Mouse (Mus musculus) stomach, embryonic 14.5 days (tissue): ENCODE measurements at regions not wholly inside any gene's neighbourhood (a gene's known extent, or its start where the extent isn't known, plus 50 kb on each side); places are given as distances from the start of the nearest gene placed in this dataset.

Source experiments
- ATAC-seq: fragments of 200-750 bp; cut with Nextera tagmentation; 2 replicates; pipeline ENCODE4 v1.8.0; 2017; ENCODE audit warnings: low read depth, moderate TSS enrichment; ENCODE audit not compliant: insufficient number of reproducible peaks, insufficient read depth, low FRiP score
- H3K27ac ChIP-seq: fragments of 300-500 bp; sonication (generic); 2 replicates; pipeline ENCODE4 v1.5.1; 2014; ENCODE audit warnings: mild to moderate bottlenecking, low read length, moderate library complexity, mixed read lengths
- H3K27me3 ChIP-seq: fragments of 300-500 bp; sonication (generic); 2 replicates; pipeline ENCODE4 v1.6.1; 2014; ENCODE audit warnings: low read length, control low read depth, mixed read lengths; ENCODE audit not compliant: control insufficient read depth, insufficient read depth
- H3K36me3 ChIP-seq: fragments of 300-500 bp; sonication (generic); 2 replicates; pipeline ENCODE4 v1.6.1; 2014; ENCODE audit warnings: mild to moderate bottlenecking, control low read depth, low read length, moderate library complexity, mixed read lengths; ENCODE audit not compliant: control insufficient read depth, insufficient read depth
- H3K4me1 ChIP-seq: fragments of 300-500 bp; sonication (generic); 2 replicates; pipeline ENCODE4 v1.6.1; 2014; ENCODE audit warnings: low read length, control low read depth, mixed read lengths; ENCODE audit not compliant: control insufficient read depth, insufficient read depth
- H3K4me2 ChIP-seq: fragments of 300-500 bp; sonication (generic); replicated peaks from 2 replicates; pipeline ENCODE4 v1.6.1; 2014; ENCODE audit warnings: low read depth, low read length, control low read depth
- H3K4me3 ChIP-seq: fragments of 300-500 bp; sonication (generic); 2 replicates; pipeline ENCODE4 v1.5.1; 2014; ENCODE audit warnings: low read depth, low read length, control low read depth
- H3K9ac ChIP-seq: fragments of 300-500 bp; sonication (generic); replicated peaks from 2 replicates; pipeline ENCODE4 v1.6.1; 2014; ENCODE audit warnings: low read depth, mild to moderate bottlenecking, control low read depth, low read length, moderate library complexity, mixed read lengths
- H3K9me3 ChIP-seq: fragments of 300-500 bp; sonication (generic); 2 replicates; pipeline ENCODE4 v1.6.1; 2016; ENCODE audit warnings: low read depth, low read length, control low read depth; ENCODE audit not compliant: control insufficient read depth
- WGBS: fragments of 180-500 bp; shearing (Covaris S2); extraction: QIAGEN DNeasy Blood & Tissue Kit; methylation state at CpG from one replicate; pipeline ENCODE4 v1.1.7; 2014; 5-methylcytosine and 5-hydroxymethylcytosine counted together

GRCm38 (mm10) chr11:17501120-17502043 lies 244.0 kb downstream of the C1d start:
- Histone ChIP-seq H3K9me3 (no peaks in the 10 kb centered on the region), H3K4me1 (no peaks in the 10 kb centered on the region), H3K27ac (no peak overlapping the region), H3K4me2 (no peak overlapping the region), H3K9ac (no peak overlapping the region), H3K27me3 (no peaks in the 10 kb centered on the region), H3K36me3 (no peaks in the 10 kb centered on the region), H3K4me3 (no peak overlapping the region)
- no peak for ATAC-seq
- 72% methylated on average over 14 of the region's 14 CpGs for WGBS

- 91% methylated on average over 7 of the region's 7 CpGs for WGBS
- Histone ChIP-seq H3K36me3 (no peaks in the 10 kb centered on the region), H3K4me3 (no peak overlapping the region), H3K9ac (no peak overlapping the region), H3K4me1 (no peaks in the 10 kb centered on the region), H3K9me3 (no peaks in the 10 kb centered on the region), H3K27ac (no peak overlapping the region), H3K4me2 (no peak overlapping the region), H3K27me3 (no peaks in the 10 kb centered on the region)
- no peak for ATAC-seq
These were observed 244.7 kb downstream of the C1d start for GRCm38 (mm10) chr11:17502052-17502451.

DNA sequence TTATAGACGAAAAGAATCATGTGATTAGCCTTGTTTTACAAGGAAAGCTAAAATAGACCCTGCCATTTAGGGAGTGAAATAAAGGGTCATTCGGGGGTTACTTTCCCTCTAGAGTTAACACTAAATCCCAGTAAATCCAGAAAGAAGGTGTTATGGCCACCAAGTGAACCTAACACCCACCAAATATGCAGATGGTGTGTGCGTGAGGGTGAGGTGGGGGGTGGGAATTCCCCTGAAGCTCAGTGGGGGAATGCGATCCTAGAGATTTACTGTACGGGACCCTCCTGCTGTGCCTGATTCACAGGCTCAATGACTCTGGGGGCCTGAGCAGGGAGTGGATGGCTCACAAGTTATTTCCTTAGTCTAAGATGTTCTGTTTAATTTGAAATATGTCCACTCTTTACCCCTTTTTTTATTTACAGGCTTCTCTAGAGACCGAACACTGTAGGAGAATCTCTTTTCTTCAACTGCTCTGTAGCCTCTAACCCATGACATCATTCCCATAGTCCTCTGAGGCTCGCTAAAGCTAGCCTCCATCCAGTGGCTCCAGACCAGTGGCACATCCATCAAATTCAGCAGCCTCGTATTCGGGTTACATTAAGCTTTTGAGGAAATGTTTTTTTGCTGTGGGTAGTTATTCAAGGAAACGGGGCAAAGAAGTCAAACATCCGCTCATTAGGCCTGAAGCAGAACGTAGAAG lies 265.0 kb downstream of the C1d start:
- Histone ChIP-seq H3K4me1 (peaks cover 10% of the 10 kb centered on the region; the same call in 1 of the 2 replicates), H3K4me2 (no peak overlapping the region), H3K4me3 (no peak overlapping the region), H3K36me3 (no peaks in the 10 kb centered on the region), H3K27ac (no peak overlapping the region), H3K9ac (no peak overlapping the region), H3K27me3 (no peaks in the 10 kb centered on the region), H3K9me3 (no peaks in the 10 kb centered on the region)
- no peak for ATAC-seq
- WGBS = 52% methylated on average over 12 of the region's 12 CpGs

GRCm38 (mm10) chr11:17523329-17523728 lies 265.9 kb downstream of the C1d start:
- Histone ChIP-seq H3K9me3 (no peaks in the 10 kb centered on the region), H3K4me1 (peaks cover 10% of the 10 kb centered on the region; the same call in 1 of the 2 replicates), H3K27ac (no peak overlapping the region), H3K4me3 (no peak overlapping the region), H3K9ac (no peak overlapping the region), H3K4me2 (no peak overlapping the region), H3K36me3 (no peaks in the 10 kb centered on the region), H3K27me3 (no peaks in the 10 kb centered on the region)
- 89% methylated on average over 4 of the region's 4 CpGs for WGBS
- no peak for ATAC-seq

GRCm38 (mm10) chr11:17524985-17525775 lies 267.8 kb downstream of the C1d start:
- no peak overlapping the region for H3K9ac ChIP-seq
- ATAC-seq = no peak

GRCm38 (mm10) chr11:17526476-17526875 lies 269.1 kb downstream of the C1d start:
- no peak for ATAC-seq
- Histone ChIP-seq H3K4me1 (peaks cover 10% of the 10 kb centered on the region; the same call in 1 of the 2 replicates), H3K4me3 (no peak overlapping the region), H3K36me3 (no peaks in the 10 kb centered on the region), H3K4me2 (no peak overlapping the region), H3K9ac (no peak overlapping the region), H3K27me3 (no peaks in the 10 kb centered on the region), H3K27ac (no peak overlapping the region), H3K9me3 (no peaks in the 10 kb centered on the region)
- WGBS = 69% methylated on average over 5 of the region's 5 CpGs

More at GRCm38 (mm10) chr11:17524985-17525775, 267.8 kb downstream of the C1d start:
- Histone ChIP-seq H3K4me3 (no peak overlapping the region), H3K4me1 (peaks cover 10% of the 10 kb centered on the region; the same call in 1 of the 2 replicates), H3K27me3 (no peaks in the 10 kb centered on the region), H3K9me3 (no peaks in the 10 kb centered on the region), H3K27ac (no peak overlapping the region), H3K4me2 (no peak overlapping the region), H3K36me3 (no peaks in the 10 kb centered on the region)
- WGBS = 48% methylated on average over 7 of the region's 7 CpGs

- no peaks in the 10 kb centered on the region for H3K36me3 ChIP-seq
- 0 out of 2 replicates have a peak, but pooled peaks cover 6% of the 10 kb centered on the region for H3K4me1 ChIP-seq
- no peak overlapping the region for H3K9ac ChIP-seq
- H3K27ac ChIP-seq = no peak overlapping the region
- WGBS = 71% methylated on average over 6 of the region's 6 CpGs
- H3K4me3 ChIP-seq = no peak overlapping the region
- no peak for ATAC-seq
- no peaks in the 10 kb centered on the region for H3K9me3 ChIP-seq
- H3K4me2 ChIP-seq = no peak overlapping the region
- H3K27me3 ChIP-seq = no peaks in the 10 kb centered on the region
These were observed 271.2 kb downstream of the C1d start for GRCm38 (mm10) chr11:17528609-17529008.

DNA sequence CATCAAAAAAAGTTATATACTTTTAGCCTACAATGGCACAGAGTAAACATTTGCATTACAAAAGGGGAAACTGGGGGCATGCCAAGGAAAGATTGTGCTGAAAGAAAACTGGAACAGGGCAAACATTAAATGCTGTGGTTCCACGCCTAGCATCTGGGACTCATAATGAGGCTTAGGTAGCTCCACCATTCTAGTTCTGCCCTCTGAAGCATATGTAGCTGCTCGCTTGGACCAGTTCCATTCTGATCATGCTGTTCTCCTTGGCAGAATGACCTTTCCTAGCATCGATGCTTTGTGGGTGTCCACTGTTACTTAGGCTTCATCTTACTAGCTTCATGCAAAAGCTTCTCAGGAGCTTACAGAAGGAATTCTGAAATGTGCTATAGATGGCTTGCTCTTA lies 276.3 kb downstream of the C1d start:
- H3K4me3 ChIP-seq = no peak overlapping the region
- no peaks in the 10 kb centered on the region for H3K27me3 ChIP-seq
- H3K36me3 ChIP-seq = no peaks in the 10 kb centered on the region
- H3K4me2 ChIP-seq = no peak overlapping the region
- ATAC-seq = no peak
- no peak overlapping the region for H3K27ac ChIP-seq
- 74% methylated on average over 3 of the region's 3 CpGs for WGBS
- H3K4me1 ChIP-seq = no peaks in the 10 kb centered on the region
- H3K9me3 ChIP-seq = no peaks in the 10 kb centered on the region
- H3K9ac ChIP-seq = no peak overlapping the region
